28 mouse cellular contexts compared by ENCODE assay signal in genomic region chr4:101669811-101670210, GRCm38 (mm10). TPM values are rescaled to one million over a fixed set of nuclear protein-coding genes. Genes with fewer than 3 reads are reported as not detected.
DNase-seq lines count a peak whose midpoint lies in the region; ATAC-seq and TF ChIP-seq lines count a peak whose summit lies in the region.
"Had no signal": no experiment of that assay in that cellular context is flagged by ENCODE, and none has a peak within 500 bp of the region (broad histone marks: within the 10 kb centered on the region; RNA-seq: fewer than 3 reads in every experiment).

No protein-coding gene starts in this region.

- no peak for TF ChIP-seq POLR2A in kidney, adult 2 months (IDR thresholded peaks at IDR 0.05; ENCODE audit: low read depth, low read length)

- H3K4me2 ChIP-seq in stomach, postnatal 0 days (replicated peaks; ENCODE audit: low read depth), result no peak overlapping the region
- H3K4me2 ChIP-seq: embryonic facial prominence, embryonic 12.5 days; embryonic facial prominence, embryonic 15.5 days; heart, embryonic 12.5 days; heart, embryonic 15.5 days; hindbrain, embryonic 14.5 days had no signal

- H3K9ac ChIP-seq in stomach, postnatal 0 days (ENCODE audit: low read length), result no peak overlapping the region
- H3K9ac ChIP-seq: embryonic facial prominence, embryonic 12.5 days; embryonic facial prominence, embryonic 15.5 days; forebrain, postnatal 0 days; heart, embryonic 12.5 days; heart, embryonic 15.5 days; hindbrain, embryonic 14.5 days had no signal

- no peaks in the 10 kb centered on the region for H3K36me3 ChIP-seq in kidney, adult 2 months (ENCODE audit: control insufficient read depth, insufficient read depth, low read length)
- H3K36me3 ChIP-seq in stomach, postnatal 0 days (ENCODE audit: control insufficient read depth, insufficient read depth, low read length), result no peaks in the 10 kb centered on the region
- H3K36me3 ChIP-seq: embryonic facial prominence, embryonic 12.5 days; embryonic facial prominence, embryonic 15.5 days; heart, embryonic 12.5 days; heart, embryonic 15.5 days had no signal

- H3K4me1 ChIP-seq in kidney, adult 2 months (ENCODE audit: control insufficient read depth, insufficient read depth, low read length), result 0 out of 2 replicates have a peak, but pooled peaks cover 3% of the 10 kb centered on the region
- H3K4me1 ChIP-seq in stomach, postnatal 0 days (replicated peaks; ENCODE audit: control insufficient read depth, insufficient read depth), result no peaks in the 10 kb centered on the region
- H3K4me1 ChIP-seq: embryonic facial prominence, embryonic 12.5 days; embryonic facial prominence, embryonic 15.5 days; heart, embryonic 12.5 days; heart, embryonic 15.5 days had no signal

- peak overlapping the region; percentile 46; the same call in 1 of the 2 replicates for H3K27ac ChIP-seq in kidney, adult 2 months (ENCODE audit: insufficient read depth, low read depth, low read length)
- no peak overlapping the region for H3K27ac ChIP-seq in stomach, postnatal 0 days (replicated peaks)
- H3K27ac ChIP-seq: embryonic facial prominence, embryonic 12.5 days; embryonic facial prominence, embryonic 15.5 days; gastrocnemius, adult 2 months; heart, embryonic 15.5 days; hindbrain, embryonic 14.5 days; hindbrain, postnatal 0 days had no signal

- 0 out of 2 replicates have a peak, but pooled peaks cover 2% of the 10 kb centered on the region for H3K9me3 ChIP-seq in stomach, postnatal 0 days (ENCODE audit: control insufficient read depth, low read length)
- H3K9me3 ChIP-seq: embryonic facial prominence, embryonic 15.5 days; heart, embryonic 15.5 days had no signal

- peak; percentile 59 for ATAC-seq in stomach, postnatal 0 days (ENCODE audit: low FRiP score, low TSS enrichment)
- ATAC-seq: CD4-positive, CD25-positive, alpha-beta regulatory T cell, adult 4 months; forebrain, embryonic 14.5 days; forebrain, postnatal 0 days; hindbrain, postnatal 0 days; inflammation-experienced regulatory T-cells, adult 6 months; intestine, embryonic 16.5 days; Patski had no signal

- no peak for TF ChIP-seq CTCF in kidney, adult 2 months (conservative IDR thresholded peaks at IDR 0.05; ENCODE audit: insufficient read depth, insufficient read length, low read depth, low read length)
- TF ChIP-seq CTCF in stomach, postnatal 0 days (IDR thresholded peaks at IDR 0.05; ENCODE audit: low read depth), result no peak

- H3K4me3 ChIP-seq in kidney, adult 2 months (ENCODE audit: insufficient read depth, low read depth, low read length), result no peak overlapping the region
- no peak overlapping the region for H3K4me3 ChIP-seq in stomach, postnatal 0 days (ENCODE audit: low read depth, low read length)
- H3K4me3 ChIP-seq: embryonic facial prominence, embryonic 12.5 days; embryonic facial prominence, embryonic 15.5 days; gastrocnemius, adult 2 months; heart, embryonic 12.5 days; heart, embryonic 15.5 days had no signal

- peak; percentile 35 for DNase-seq in kidney, adult 2 months
- DNase-seq in kidney, postnatal 4 days, result no peak
- DNase-seq in 3T3-L1 (ENCODE audit: low read depth, low spot score) (peak; percentile 9), MN1 (ENCODE audit: low spot score) (peak; percentile 16)
- no peak for DNase-seq in stomach, postnatal 0 days (ENCODE audit: low spot score)
- no peak for DNase-seq in right cerebral cortex, postnatal 36 days (ENCODE audit: low spot score in 2 of 2)
- no peak for DNase-seq in natural killer cell, adult 2 months (ENCODE audit: low spot score in 2 of 2)
- DNase-seq: adrenal gland, adult 8-10 months; cerebellum, adult 2 months; cerebellum, adult 9-11 months; cerebellum, postnatal 25 days; forebrain, postnatal 0 days; gastrocnemius, adult 2 months; gastrocnemius, postnatal 14 days; heart, adult 18-20 months; heart, postnatal 10 days; heart, postnatal 4 days had no signal

- H3K27me3 ChIP-seq in kidney, adult 2 months (replicated peaks; ENCODE audit: control insufficient read depth, insufficient read depth, low read length), result no peaks in the 10 kb centered on the region
- H3K27me3 ChIP-seq in stomach, postnatal 0 days (ENCODE audit: control insufficient read depth, insufficient read depth, low read length), result no peaks in the 10 kb centered on the region
- H3K27me3 ChIP-seq: embryonic facial prominence, embryonic 12.5 days; embryonic facial prominence, embryonic 15.5 days; heart, embryonic 12.5 days; heart, embryonic 15.5 days; Patski had no signal

- no peak for TF ChIP-seq EP300 in stomach, postnatal 0 days (optimal IDR thresholded peaks at IDR 0.05)

- WGBS in kidney, adult 2 months, result 53% methylated on average over 5 of the region's 5 CpGs
- 57% methylated on average over 5 of the region's 5 CpGs for WGBS in stomach, postnatal 0 days

RNA-seq across cellular contexts. Expression of gene Leprot, which starts 22.3 kb away (rescaled TPM):
- polyA plus RNA-seq in kidney, adult 2 months (2012; rRNA removed), result 61.8 and 71.7 TPM in 2 replicates
- 87.9 and 89.5 TPM in 2 replicates for polyA plus RNA-seq in stomach, postnatal 0 days (2015; fragmentation: Nextera tagmentation; extraction: Ambion mirVana)

RNA-seq across cellular contexts. Expression of gene Lepr, which starts 47.4 kb away (rescaled TPM):
- polyA plus RNA-seq in kidney, adult 2 months (2012; rRNA removed), result 3.5 and 5.3 TPM in 2 replicates
- polyA plus RNA-seq in stomach, postnatal 0 days (2015; fragmentation: Nextera tagmentation; extraction: Ambion mirVana), result 4.5 and 4.9 TPM in 2 replicates
- polyA plus RNA-seq: CD4-positive, CD25-positive, alpha-beta regulatory T cell, adult 4 months; inflammation-experienced regulatory T-cells, adult 6 months had no signal

Comparison
In these comparisons a context has a peak if more than half of its experiments do, and no peak if none do; other contexts are left out.
1. DNase-seq: peak in kidney, adult 2 months (single experiment), 3T3-L1 (single experiment) and MN1 (single experiment); none in kidney, postnatal 4 days (0 of 2), stomach, postnatal 0 days (single experiment), right cerebral cortex, postnatal 36 days (0 of 2) and natural killer cell, adult 2 months (0 of 2).